In the genomic region with DNA sequence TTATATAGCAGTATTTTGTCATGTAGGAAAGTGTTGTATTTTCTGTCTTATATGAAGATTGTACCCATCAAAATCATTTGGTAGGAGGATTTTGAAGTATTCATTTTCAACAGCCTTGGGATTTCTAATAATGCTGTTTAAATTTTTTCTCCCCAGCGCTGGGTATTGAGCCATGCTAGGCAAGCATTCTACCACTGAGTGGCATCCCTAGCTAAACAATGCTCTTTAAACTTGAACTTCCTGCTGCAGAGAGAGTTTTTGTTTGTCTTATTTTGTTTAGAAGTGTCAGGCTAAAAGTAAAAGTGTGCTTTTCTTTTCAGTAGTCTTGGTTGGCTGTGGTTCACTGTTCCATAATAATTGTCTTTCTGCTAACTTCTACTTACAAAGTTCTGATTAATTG, we compare ENCODE assay signal across 9 mouse cellular contexts. TPM values are rescaled to one million over a fixed set of nuclear protein-coding genes. Genes with fewer than 3 reads are reported as not detected.
DNase-seq lines count a peak whose midpoint lies in the region; ATAC-seq and TF ChIP-seq lines count a peak whose summit lies in the region.
"Had no signal": no experiment of that assay in that cellular context is flagged by ENCODE, and none has a peak within 500 bp of the region (broad histone marks: within the 10 kb centered on the region; RNA-seq: fewer than 3 reads in every experiment).

No protein-coding gene starts in this region.

- TF ChIP-seq CTCF in liver, embryonic 14.5 days (IDR thresholded peaks at IDR 0.05; ENCODE audit: low read depth) = no peak

- H3K4me3 ChIP-seq in erythroblast, embryonic 14.5 days (replicated peaks) = peak overlapping the region; percentile 20
- peak overlapping the region in 1 of 2 experiments; percentile 8; a peak in 1 of 4 replicates for H3K4me3 ChIP-seq in liver, embryonic 14.5 days (ENCODE audit: insufficient read depth in 1 of 2, low read depth in 2 of 2, low read length in 2 of 2)

- 17% methylated on average over 1 of the region's 1 CpGs for WGBS in liver, embryonic 14.5 days (ENCODE audit: insufficient replicate concordance)

- peak overlapping the region; percentile 41 for H3K4me2 ChIP-seq in liver, embryonic 14.5 days (ENCODE audit: low read depth)

- no peak for ATAC-seq in erythroblast, adult 5-6 weeks (replicated peaks; ENCODE audit: low FRiP score, poor library complexity, severe bottlenecking)
- no peak for ATAC-seq in liver, embryonic 14.5 days (ENCODE audit: insufficient read depth)

- intact Hi-C loops in gastrocnemius, postnatal 14 days (cut with DNase I; ENCODE audit: low total_unique reads) = no loop called here

- H3K9ac ChIP-seq in liver, embryonic 14.5 days (replicated peaks) = no peak overlapping the region

- peaks cover 16% of the 10 kb centered on the region for H3K4me1 ChIP-seq in erythroblast, embryonic 14.5 days (ENCODE audit: control insufficient read depth)
- no peaks in the 10 kb centered on the region; a peak in 1 of 4 replicates for H3K4me1 ChIP-seq in liver, embryonic 14.5 days (replicated peaks; ENCODE audit: control insufficient read depth in 2 of 2, insufficient read depth in 2 of 2, low read length in 1 of 2)

- no peaks in the 10 kb centered on the region for H3K36me3 ChIP-seq in erythroblast, embryonic 14.5 days (ENCODE audit: control insufficient read depth)
- no peaks in the 10 kb centered on the region for H3K36me3 ChIP-seq in liver, embryonic 14.5 days (replicated peaks; ENCODE audit: control insufficient read depth, insufficient read depth, low read depth)

- H3K9me3 ChIP-seq in erythroblast, embryonic 14.5 days (ENCODE audit: control insufficient read depth, low read length) = no peaks in the 10 kb centered on the region
- no peaks in the 10 kb centered on the region for H3K9me3 ChIP-seq in liver, embryonic 14.5 days (ENCODE audit: control insufficient read depth, low read length)

- no peak for TF ChIP-seq EP300 in liver, embryonic 14.5 days (IDR thresholded peaks at IDR 0.05; ENCODE audit: low read depth)

- peak; percentile 4 for DNase-seq in thymus, postnatal 14 days
- DNase-seq in thymus, postnatal 36 days = no peak
- no peak for DNase-seq in liver, embryonic 14.5 days (ENCODE audit: low read depth in 3 of 3, low spot score in 3 of 3)
- DNase-seq in left cerebral cortex, adult 18-20 months (ENCODE audit: low spot score in 2 of 2) = no peak
- DNase-seq in right cerebral cortex, postnatal 14 days = no peak
- DNase-seq in gastrocnemius, postnatal 14 days = no peak
- DNase-seq: gastrocnemius, postnatal 10 days had no signal

- no peaks in the 10 kb centered on the region for H3K27me3 ChIP-seq in erythroblast, embryonic 14.5 days (ENCODE audit: control insufficient read depth)
- H3K27me3 ChIP-seq in liver, embryonic 14.5 days (ENCODE audit: control insufficient read depth, insufficient read depth, low read length) = no peaks in the 10 kb centered on the region

- no peak overlapping the region for H3K27ac ChIP-seq in liver, embryonic 14.5 days

RNA-seq across cellular contexts. Expression of gene Rp2, which starts 1.8 kb away (rescaled TPM):
- polyA plus RNA-seq in erythroblast, embryonic 14.5 days (2012) = 0.26 and 0.36 TPM in 2 replicates
- total RNA-seq in erythroblast, adult 5-6 weeks (2015; ENCODE audit: low replicate concordance) = 23.4 and 26.1 TPM in 2 replicates
- 17.0 and 18.8 TPM in 2 replicates for total RNA-seq in erythroblast, adult 5-6 weeks (2017; ENCODE audit: low replicate concordance)
- polyA plus RNA-seq in liver, embryonic 14.5 days (2012; rRNA removed) = 2.9 and 5.6 TPM in 2 replicates
- polyA plus RNA-seq in liver, embryonic 14.5 days (2014; fragmentation: Nextera tagmentation; extraction: Ambion mirVana) = 8.2 and 10.4 TPM in 2 replicates
- total RNA-seq in left cerebral cortex, adult 18-20 months (2021) = 10 to 100 TPM; 17.5 to 19.0 TPM
- total RNA-seq in gastrocnemius, postnatal 14 days (2021) = 1 to 10 TPM; 5.2 to 5.7 TPM

RNA-seq across cellular contexts. Expression of gene Jade3, which starts 59.5 kb away (rescaled TPM):
- 0.02 and 0.04 TPM in 2 replicates for polyA plus RNA-seq in erythroblast, embryonic 14.5 days (2012)
- total RNA-seq in erythroblast, adult 5-6 weeks (2015; ENCODE audit: low replicate concordance) = 2.7 and 4.4 TPM in 2 replicates
- total RNA-seq in erythroblast, adult 5-6 weeks (2017; ENCODE audit: low replicate concordance) = 3.9 and 4.2 TPM in 2 replicates
- polyA plus RNA-seq in liver, embryonic 14.5 days (2012; rRNA removed) = 1.9 and 3.3 TPM in 2 replicates
- 6.3 and 7.3 TPM in 2 replicates for polyA plus RNA-seq in liver, embryonic 14.5 days (2014; fragmentation: Nextera tagmentation; extraction: Ambion mirVana)
- 1 to 10 TPM; 7.2 to 9.1 TPM for total RNA-seq in left cerebral cortex, adult 18-20 months (2021)
- 1 to 10 TPM in 1 of 2 experiments, under 1 TPM in 1; 1.00 to 1.1 TPM for total RNA-seq in gastrocnemius, postnatal 14 days (2021)
